Mouse (Mus musculus) E14TG2a.4 (cell line): Measurements from ENCODE around the gene Cd81.

Experiments
- H3K27me3 ChIP-seq: 2 replicates; pipeline ENCODE4 v1.6.1; 2014; ENCODE audit warnings: low read length, control low read depth; ENCODE audit not compliant: insufficient read depth
- H3K36me3 ChIP-seq: 2 replicates; pipeline ENCODE4 v1.6.1; 2014; ENCODE audit warnings: low read length, control low read depth; ENCODE audit not compliant: insufficient read depth
- H3K4me1 ChIP-seq: replicated peaks from 2 replicates; pipeline ENCODE4 v1.6.1; 2014; ENCODE audit warnings: low read depth, low read length, control low read depth
- H3K4me3 ChIP-seq: replicated peaks from 2 replicates; pipeline ENCODE4 v1.5.1; 2014; ENCODE audit warnings: mild to moderate bottlenecking, low read length
- H3K9me3 ChIP-seq: 2 replicates; pipeline ENCODE4 v1.6.1; 2014; ENCODE audit warnings: low read length, control low read depth
- CTCF ChIP-seq: conservative IDR thresholded peaks from 2 replicates; pipeline ENCODE4 v1.5.1; 2014; ENCODE audit warnings: low read length
- NANOG ChIP-seq: IDR thresholded peaks from 2 replicates; pipeline ENCODE4 v1.6.1; 2014; ENCODE audit warnings: borderline replicate concordance, low read length, mixed read lengths
- POU5F1 ChIP-seq: IDR thresholded peaks from 2 replicates; pipeline ENCODE4 v1.6.1; 2014; ENCODE audit warnings: low read length, borderline replicate concordance

Cd81 gene

GRCm38 (mm10) chr7:143016424-143017142, 36.0 kb upstream of the Cd81 start:
- peaks cover 61% of the 10 kb centered on the region for H3K4me1 ChIP-seq
- TF ChIP-seq CTCF (no peak), NANOG (no peak), POU5F1 (no peak)
- peaks cover 14% of the 10 kb centered on the region; the same call in 1 of the 2 replicates for H3K9me3 ChIP-seq
- no peaks in the 10 kb centered on the region for H3K36me3 ChIP-seq
- no peak overlapping the region for H3K4me3 ChIP-seq
- H3K27me3 ChIP-seq: no peaks in the 10 kb centered on the region; the same call in 1 of the 2 replicates

GRCm38 (mm10) chr7:143017181-143017580, 35.4 kb upstream of the Cd81 start:
- Histone ChIP-seq H3K36me3 (no peaks in the 10 kb centered on the region), H3K4me1 (peaks cover 59% of the 10 kb centered on the region), H3K4me3 (no peak overlapping the region), H3K9me3 (peaks cover 14% of the 10 kb centered on the region; the same call in 1 of the 2 replicates), H3K27me3 (no peaks in the 10 kb centered on the region; the same call in 1 of the 2 replicates)
- TF ChIP-seq NANOG (no peak), CTCF (no peak), POU5F1 (no peak)

- peaks cover 14% of the 10 kb centered on the region; the same call in 1 of the 2 replicates for H3K9me3 ChIP-seq
- no peak for TF ChIP-seq CTCF
- TF ChIP-seq POU5F1: no peak
- TF ChIP-seq NANOG: no peak
- peaks cover 32% of the 10 kb centered on the region for H3K4me1 ChIP-seq
Observed at GRCm38 (mm10) chr7:143020040-143020439, 32.5 kb upstream of the Cd81 start.

DNA sequence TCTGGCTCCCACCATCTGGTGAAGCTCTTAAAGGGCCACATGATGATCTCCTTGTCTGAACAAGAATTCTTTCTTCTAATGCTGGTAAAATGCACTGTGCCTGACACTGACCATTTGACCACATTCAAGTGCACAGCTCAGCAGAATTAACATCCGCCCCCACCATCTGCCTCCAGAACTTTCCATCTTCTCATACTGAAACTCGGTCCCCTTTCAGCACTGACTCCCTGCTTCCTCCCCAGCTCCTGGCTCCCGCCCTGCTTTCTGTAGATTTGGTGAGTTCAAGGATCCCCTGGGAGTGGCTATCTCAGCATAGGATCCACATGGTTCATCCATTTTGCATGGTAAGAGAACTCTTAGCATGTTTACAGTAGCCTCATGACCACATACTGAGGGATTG, 31.8 kb upstream of the Cd81 start:
- H3K36me3 ChIP-seq: no peaks in the 10 kb centered on the region
- H3K4me3 ChIP-seq: no peak overlapping the region
- H3K9me3 ChIP-seq: peaks cover 14% of the 10 kb centered on the region; the same call in 1 of the 2 replicates
- no peak for TF ChIP-seq POU5F1
- TF ChIP-seq NANOG: no peak
- TF ChIP-seq CTCF: no peak
- H3K4me1 ChIP-seq: peaks cover 25% of the 10 kb centered on the region
- H3K27me3 ChIP-seq: no peaks in the 10 kb centered on the region; the same call in 1 of the 2 replicates

More at GRCm38 (mm10) chr7:143020040-143020439, 32.5 kb upstream of the Cd81 start:
- H3K4me3 ChIP-seq: no peak overlapping the region
- no peaks in the 10 kb centered on the region; the same call in 1 of the 2 replicates for H3K27me3 ChIP-seq
- no peaks in the 10 kb centered on the region for H3K36me3 ChIP-seq

DNA sequence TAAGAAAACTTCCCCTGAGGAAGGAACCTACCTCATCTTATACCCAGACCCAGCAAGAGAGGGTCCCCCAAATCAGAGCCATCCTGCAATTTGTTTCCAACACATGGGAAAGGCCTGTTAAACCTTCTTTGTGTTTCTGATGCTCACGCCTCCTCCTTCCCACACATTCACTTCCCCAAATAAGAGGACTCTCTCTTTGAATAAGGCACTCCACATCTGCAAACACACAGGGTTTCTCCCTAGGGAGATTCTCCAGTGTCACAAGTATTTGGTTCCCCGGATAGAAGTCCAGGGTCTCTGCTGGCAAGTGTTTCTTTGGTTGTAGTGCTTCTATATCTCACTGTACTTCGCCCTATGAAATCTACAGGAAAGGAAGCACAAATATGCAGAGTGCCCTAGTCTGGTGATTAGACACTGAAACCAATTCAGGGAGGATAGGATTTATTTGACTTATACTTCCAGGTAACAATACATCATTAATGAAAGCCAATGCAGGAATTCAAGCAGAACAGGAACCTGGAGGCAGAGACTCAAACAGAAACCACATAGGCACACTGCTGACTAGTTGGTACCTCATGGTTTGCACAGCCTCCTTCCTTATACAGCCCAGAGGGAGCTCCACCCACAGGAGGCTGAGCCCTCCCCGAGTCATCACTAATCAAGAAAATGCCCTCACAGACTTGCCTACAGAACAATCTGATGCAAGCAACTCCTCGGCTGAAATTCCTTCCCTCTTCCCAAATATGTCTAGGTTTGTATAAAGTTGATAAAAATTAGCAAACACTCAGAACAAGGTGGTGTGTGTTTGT, 31.0 kb upstream of the Cd81 start:
- Histone ChIP-seq H3K9me3 (0 out of 2 replicates have a peak, but pooled peaks cover 7% of the 10 kb centered on the region), H3K27me3 (no peaks in the 10 kb centered on the region; the same call in 1 of the 2 replicates), H3K36me3 (no peaks in the 10 kb centered on the region), H3K4me3 (no peak overlapping the region), H3K4me1 (peaks cover 18% of the 10 kb centered on the region)
- TF ChIP-seq POU5F1 (no peak), NANOG (no peak), CTCF (no peak)

DNA sequence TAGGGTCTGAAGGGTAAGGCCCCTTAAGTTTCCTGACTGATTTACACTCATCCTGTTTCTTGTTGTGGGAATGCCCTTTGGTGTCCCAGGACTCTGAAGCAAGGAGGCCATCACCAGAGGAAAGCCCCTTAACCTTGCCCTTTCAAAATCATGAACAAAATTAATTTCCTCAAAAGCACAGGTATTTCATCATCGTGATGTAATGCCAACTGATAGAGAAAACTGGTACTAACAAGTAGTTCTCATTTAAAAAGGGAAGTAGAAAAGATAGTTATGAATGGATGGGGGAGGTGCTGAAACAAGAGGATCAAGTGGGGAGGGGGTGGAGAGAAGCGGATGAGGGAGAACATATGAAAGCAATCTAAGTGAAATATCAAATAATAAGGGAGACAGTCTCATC, 29.0 kb upstream of the Cd81 start:
- no peaks in the 10 kb centered on the region; the same call in 1 of the 2 replicates for H3K27me3 ChIP-seq
- no peaks in the 10 kb centered on the region for H3K9me3 ChIP-seq
- TF ChIP-seq CTCF (no peak), POU5F1 (no peak), NANOG (no peak)
- H3K36me3 ChIP-seq: no peaks in the 10 kb centered on the region
- peaks cover 9% of the 10 kb centered on the region; the same call in 1 of the 2 replicates for H3K4me1 ChIP-seq
- H3K4me3 ChIP-seq: no peak overlapping the region

- no peak for TF ChIP-seq NANOG
- no peak for TF ChIP-seq POU5F1
- TF ChIP-seq CTCF: no peak
- Histone ChIP-seq H3K36me3 (no peaks in the 10 kb centered on the region), H3K27me3 (no peaks in the 10 kb centered on the region; the same call in 1 of the 2 replicates), H3K4me1 (peaks cover 9% of the 10 kb centered on the region; the same call in 1 of the 2 replicates), H3K4me3 (no peak overlapping the region), H3K9me3 (no peaks in the 10 kb centered on the region)
Observed at GRCm38 (mm10) chr7:143024293-143024692, 28.2 kb upstream of the Cd81 start.

GRCm38 (mm10) chr7:143025496-143025895, 27.0 kb upstream of the Cd81 start:
- no peaks in the 10 kb centered on the region for H3K36me3 ChIP-seq
- H3K27me3 ChIP-seq: no peaks in the 10 kb centered on the region; the same call in 1 of the 2 replicates
- peaks cover 9% of the 10 kb centered on the region; the same call in 1 of the 2 replicates for H3K4me1 ChIP-seq
- H3K4me3 ChIP-seq: no peak overlapping the region
- no peak for TF ChIP-seq CTCF
- TF ChIP-seq NANOG: no peak
- no peak for TF ChIP-seq POU5F1
- no peaks in the 10 kb centered on the region for H3K9me3 ChIP-seq
